Mouse (Mus musculus): ENCODE measurements around the gene Arl15. TPM values are rescaled to one million over a fixed set of nuclear protein-coding genes. Genes with fewer than 3 reads are reported as not detected.

Gene Arl15
- total and polyA plus RNA-seq, 3 experiments: 3.2 to 9.6 (median 9.1) TPM

DNA sequence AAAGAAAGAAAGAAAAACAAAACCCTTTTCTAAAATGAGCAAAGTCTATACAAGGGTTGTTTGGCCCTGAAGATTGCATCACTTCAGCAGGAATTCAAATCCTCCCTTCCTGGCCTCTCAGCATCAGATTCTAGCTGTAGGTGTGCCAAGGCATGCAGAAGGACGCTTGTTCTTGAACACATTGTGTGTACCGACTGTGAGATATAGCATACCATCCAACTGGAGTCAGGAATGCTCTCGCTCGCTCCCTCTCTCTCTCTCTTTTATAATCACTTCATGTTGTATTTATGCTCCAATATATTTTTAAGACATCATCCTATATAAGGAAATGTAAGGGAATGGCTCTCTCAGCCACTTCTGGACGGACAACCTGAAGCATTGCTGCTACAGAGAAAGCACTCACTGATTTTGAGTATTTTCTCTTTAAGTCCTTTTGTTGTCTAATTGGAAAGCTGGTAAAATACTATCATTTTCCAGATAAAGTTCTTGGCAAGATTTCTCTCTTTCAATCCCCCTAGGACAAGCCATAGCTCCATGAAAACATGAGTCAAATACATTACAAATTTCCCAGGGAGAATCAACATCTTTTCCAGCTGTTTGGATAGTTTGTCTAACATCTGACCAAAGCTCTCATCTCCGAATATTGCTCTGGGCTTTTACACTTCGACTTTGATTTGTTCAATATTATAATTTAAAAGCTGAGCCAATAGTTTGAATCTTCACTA, 300.0 kb downstream of the Arl15 start:
- TF ChIP-seq EP300 (IDR thresholded peaks at IDR 0.05; ENCODE audit: insufficient read depth, low read depth, low read length) (no peak), CTCF (IDR thresholded peaks at IDR 0.05) (no peak), POLR2A (IDR thresholded peaks at IDR 0.05; ENCODE audit: insufficient read depth, low read depth, low read length) (no peak)
- intact Hi-C loops (cut with DNase I): no loop called here
- Histone ChIP-seq H3K79me2 (replicated peaks; ENCODE audit: control insufficient read depth, insufficient read depth, low read length) (no peaks in the 10 kb centered on the region), H3K4me1 (ENCODE audit: control insufficient read depth, insufficient read depth, low read length) (no peaks in the 10 kb centered on the region; the same call in 1 of the 2 replicates), H3K9ac (ENCODE audit: low read depth, low read length) (no peak overlapping the region), H3K4me3 (no peak overlapping the region), H3K36me3 (ENCODE audit: control insufficient read depth, insufficient read depth, low read length) (no peaks in the 10 kb centered on the region), H3K27me3 (ENCODE audit: control insufficient read depth, insufficient read depth, low read length) (no peaks in the 10 kb centered on the region), H3K27ac (peak overlapping the region; percentile 9; the same call in 1 of the 2 replicates)
- WGBS: 47% methylated on average over 7 of the region's 7 CpGs
- DNase-seq: peak in 1 of 2 experiments; percentile 18

GRCm38 (mm10) chr13:114095440-114095839, 301.1 kb downstream of the Arl15 start:
- H3K27ac ChIP-seq: no peak overlapping the region
- intact Hi-C loops (cut with DNase I): no loop called here
- WGBS: 93% methylated on average over 4 of the region's 4 CpGs
- no peak for DNase-seq
- H3K9ac ChIP-seq (ENCODE audit: low read depth, low read length): no peak overlapping the region
- H3K27me3 ChIP-seq (ENCODE audit: control insufficient read depth, insufficient read depth, low read length): no peaks in the 10 kb centered on the region
- no peaks in the 10 kb centered on the region for H3K36me3 ChIP-seq (ENCODE audit: control insufficient read depth, insufficient read depth, low read length)
- no peak for TF ChIP-seq POLR2A (IDR thresholded peaks at IDR 0.05; ENCODE audit: insufficient read depth, low read depth, low read length)
- TF ChIP-seq CTCF (IDR thresholded peaks at IDR 0.05): no peak
- no peak overlapping the region for H3K4me3 ChIP-seq
- no peaks in the 10 kb centered on the region; the same call in 1 of the 2 replicates for H3K4me1 ChIP-seq (ENCODE audit: control insufficient read depth, insufficient read depth, low read length)
- no peaks in the 10 kb centered on the region for H3K79me2 ChIP-seq (replicated peaks; ENCODE audit: control insufficient read depth, insufficient read depth, low read length)

GRCm38 (mm10) chr13:114096386-114096785, 302.1 kb downstream of the Arl15 start:
- intact Hi-C loops (cut with DNase I): no loop called here
- H3K36me3 ChIP-seq (ENCODE audit: control insufficient read depth, insufficient read depth, low read length): no peaks in the 10 kb centered on the region
- no peak for DNase-seq
- TF ChIP-seq POLR2A (IDR thresholded peaks at IDR 0.05; ENCODE audit: insufficient read depth, low read depth, low read length): no peak
- no peak for TF ChIP-seq EP300 (IDR thresholded peaks at IDR 0.05; ENCODE audit: insufficient read depth, low read depth, low read length)
- no peak for TF ChIP-seq CTCF (IDR thresholded peaks at IDR 0.05)
- H3K9ac ChIP-seq (ENCODE audit: low read depth, low read length): no peak overlapping the region
- H3K79me2 ChIP-seq (replicated peaks; ENCODE audit: control insufficient read depth, insufficient read depth, low read length): no peaks in the 10 kb centered on the region
- no peak overlapping the region for H3K4me3 ChIP-seq
- H3K27me3 ChIP-seq (ENCODE audit: control insufficient read depth, insufficient read depth, low read length): no peaks in the 10 kb centered on the region
- H3K27ac ChIP-seq: peak overlapping the region; percentile 33
- H3K4me1 ChIP-seq (ENCODE audit: control insufficient read depth, insufficient read depth, low read length): no peaks in the 10 kb centered on the region; the same call in 1 of the 2 replicates

DNA sequence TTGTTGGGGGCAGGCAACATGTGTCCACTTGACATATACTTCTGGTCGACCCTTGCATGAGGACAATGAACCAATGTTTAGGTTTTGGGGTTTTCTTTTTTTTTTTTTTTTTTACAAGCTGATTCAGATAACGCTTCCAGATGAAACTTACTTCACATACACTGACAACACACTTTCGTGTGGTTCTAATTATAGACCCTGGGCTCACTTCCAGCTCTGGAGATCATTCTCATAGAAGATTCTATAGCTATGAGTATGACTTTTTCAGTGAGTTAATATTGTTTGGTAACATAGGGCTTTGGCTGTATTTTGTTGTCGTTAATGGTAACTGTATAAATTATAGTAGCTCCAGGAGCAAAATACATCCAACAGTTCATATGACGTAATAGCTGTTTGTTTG, 306.9 kb downstream of the Arl15 start:
- no peaks in the 10 kb centered on the region for H3K27me3 ChIP-seq (ENCODE audit: control insufficient read depth, insufficient read depth, low read length)
- intact Hi-C loops (cut with DNase I): no loop called here
- no peaks in the 10 kb centered on the region; the same call in 1 of the 2 replicates for H3K4me1 ChIP-seq (ENCODE audit: control insufficient read depth, insufficient read depth, low read length)
- no peak for DNase-seq
- H3K79me2 ChIP-seq (replicated peaks; ENCODE audit: control insufficient read depth, insufficient read depth, low read length): no peaks in the 10 kb centered on the region
- H3K9ac ChIP-seq (ENCODE audit: low read depth, low read length): no peak overlapping the region
- H3K27ac ChIP-seq: no peak overlapping the region
- WGBS: 59% methylated on average over 5 of the region's 5 CpGs
- no peak for TF ChIP-seq POLR2A (IDR thresholded peaks at IDR 0.05; ENCODE audit: insufficient read depth, low read depth, low read length)
- no peaks in the 10 kb centered on the region for H3K36me3 ChIP-seq (ENCODE audit: control insufficient read depth, insufficient read depth, low read length)
- H3K4me3 ChIP-seq: no peak overlapping the region

DNA sequence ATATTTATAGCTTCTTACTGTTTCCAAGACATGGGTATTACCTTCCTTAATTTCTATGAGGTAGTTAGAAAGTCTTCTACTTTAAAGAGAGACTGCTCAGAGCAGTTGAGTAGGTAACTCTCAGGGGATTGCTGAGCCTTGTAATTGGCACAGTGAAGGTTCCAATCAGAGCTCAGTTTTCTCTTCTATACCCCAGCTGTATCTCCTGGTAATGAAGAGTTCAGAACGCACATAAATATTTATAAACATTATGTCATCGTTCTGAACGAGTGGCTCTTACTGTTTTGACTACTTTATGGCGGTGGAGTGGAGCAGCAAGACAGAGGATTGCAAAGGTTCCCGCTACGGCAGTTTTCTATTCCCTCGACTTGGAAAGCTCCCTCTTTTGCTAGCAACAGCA, 311.8 kb downstream of the Arl15 start:
- 69% methylated on average over 7 of the region's 7 CpGs for WGBS
- no peaks in the 10 kb centered on the region for H3K4me1 ChIP-seq (ENCODE audit: control insufficient read depth, insufficient read depth, low read length)
- H3K27ac ChIP-seq: no peak overlapping the region
- TF ChIP-seq EP300 (IDR thresholded peaks at IDR 0.05; ENCODE audit: insufficient read depth, low read depth, low read length) (no peak), CTCF (IDR thresholded peaks at IDR 0.05) (no peak), POLR2A (IDR thresholded peaks at IDR 0.05; ENCODE audit: insufficient read depth, low read depth, low read length) (no peak)
- no peaks in the 10 kb centered on the region; the same call in 1 of the 2 replicates for H3K36me3 ChIP-seq (ENCODE audit: control insufficient read depth, insufficient read depth, low read length)
- DNase-seq: no peak
- no peak overlapping the region for H3K9ac ChIP-seq (ENCODE audit: low read depth, low read length)
- no peaks in the 10 kb centered on the region for H3K79me2 ChIP-seq (replicated peaks; ENCODE audit: control insufficient read depth, insufficient read depth, low read length)
- H3K4me3 ChIP-seq: no peak overlapping the region
- intact Hi-C loops (cut with DNase I): no loop called here
- no peaks in the 10 kb centered on the region for H3K27me3 ChIP-seq (ENCODE audit: control insufficient read depth, insufficient read depth, low read length)

GRCm38 (mm10) chr13:114107499-114107898, 313.2 kb downstream of the Arl15 start:
- intact Hi-C loops (cut with DNase I): no loop called here
- Histone ChIP-seq H3K4me3 (no peak overlapping the region), H3K4me1 (ENCODE audit: control insufficient read depth, insufficient read depth, low read length) (no peaks in the 10 kb centered on the region), H3K36me3 (ENCODE audit: control insufficient read depth, insufficient read depth, low read length) (no peaks in the 10 kb centered on the region; the same call in 1 of the 2 replicates), H3K9ac (ENCODE audit: low read depth, low read length) (no peak overlapping the region), H3K27me3 (ENCODE audit: control insufficient read depth, insufficient read depth, low read length) (no peaks in the 10 kb centered on the region), H3K27ac (no peak overlapping the region), H3K79me2 (replicated peaks; ENCODE audit: control insufficient read depth, insufficient read depth, low read length) (no peaks in the 10 kb centered on the region)
- TF ChIP-seq EP300 (IDR thresholded peaks at IDR 0.05; ENCODE audit: insufficient read depth, low read depth, low read length) (no peak), POLR2A (IDR thresholded peaks at IDR 0.05; ENCODE audit: insufficient read depth, low read depth, low read length) (no peak), CTCF (IDR thresholded peaks at IDR 0.05) (no peak)
- WGBS: 82% methylated on average over 7 of the region's 7 CpGs
- no peak for DNase-seq

Data from heart, adult 2 months (tissue).